Mouse (Mus musculus) testis, adult 2 months (tissue): Measurements from ENCODE around the gene Olfr76. TPM values are rescaled to one million over a fixed set of nuclear protein-coding genes. Genes with fewer than 3 reads are reported as not detected.
"Not testable (repeated sequence)": the region's sequence is repeated elsewhere in the genome, so short reads cannot be mapped to it uniquely, and the experiment has no call there.

Source experiments
- H3K27ac ChIP-seq: fragments of 200-500 bp; 2 replicates; pipeline ENCODE4 v1.5.1; 2012; ENCODE audit warnings: low read depth, low read length; ENCODE audit not compliant: control insufficient read depth, insufficient read depth
- H3K27me3 ChIP-seq: fragments of 200-500 bp; 2 replicates; pipeline ENCODE4 v1.6.1; 2012; ENCODE audit warnings: mild to moderate bottlenecking, low read length, moderate library complexity; ENCODE audit not compliant: control insufficient read depth, insufficient read depth
- H3K36me3 ChIP-seq: fragments of 200-500 bp; 2 replicates; pipeline ENCODE4 v1.6.1; 2012; ENCODE audit warnings: mild to moderate bottlenecking, low read length; ENCODE audit not compliant: control insufficient read depth, insufficient read depth
- H3K4me1 ChIP-seq: fragments of 200-500 bp; 2 replicates; pipeline ENCODE4 v1.6.1; 2012; ENCODE audit warnings: low read length; ENCODE audit not compliant: control insufficient read depth, insufficient read depth
- H3K4me3 ChIP-seq: fragments of 200-500 bp; 2 replicates; pipeline ENCODE4 v1.5.1; 2012; ENCODE audit warnings: low read depth, mild to moderate bottlenecking, low read length, moderate library complexity, mixed read lengths; ENCODE audit not compliant: control insufficient read depth
- CTCF ChIP-seq: fragments of 200-500 bp; IDR thresholded peaks from 2 replicates; pipeline ENCODE4 v1.5.1; 2012; ENCODE audit warnings: low read depth, mild to moderate bottlenecking, inconsistent platforms, low read length, moderate library complexity; ENCODE audit not compliant: control insufficient read depth, insufficient read depth, insufficient replicate concordance
- POLR2A ChIP-seq: fragments of 200-500 bp; IDR thresholded peaks from 2 replicates; pipeline ENCODE4 v1.6.1; 2012; ENCODE audit warnings: low read depth, mild to moderate bottlenecking, inconsistent platforms, low read length, moderate library complexity; ENCODE audit not compliant: control insufficient read depth
- polyA plus RNA-seq: library from polyadenylated mRNA; depleted of rRNA; stranded (reverse); fragments of >200 nt; gene quantifications from 2 replicates; pipeline ENCODE4 v1.2.3, GENCODE M21; 2012; rRNA removed

Olfr76 gene
- polyA plus RNA-seq: 0.10 and 0.16 TPM in 2 replicates

DNA sequence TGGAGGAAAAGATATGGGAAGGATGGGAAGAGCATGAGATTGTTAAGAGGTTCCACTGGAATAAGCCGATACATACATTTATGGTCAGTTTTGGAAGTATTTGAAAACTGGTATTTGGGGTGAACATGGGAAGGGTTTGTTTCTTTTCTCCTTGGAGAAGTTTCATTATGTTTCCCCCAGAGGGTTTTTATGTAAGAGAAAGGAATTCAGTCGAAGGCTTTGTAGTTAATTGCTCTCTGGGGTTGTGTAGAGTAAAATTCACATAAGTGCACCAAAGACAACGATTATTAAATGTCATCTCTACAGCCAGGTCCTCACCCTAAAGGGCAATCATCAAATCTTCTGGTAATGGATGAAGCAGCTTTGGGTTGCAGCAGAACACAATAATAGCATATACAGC is at the start of gene Olfr76:
Gene Olfr76 (minus strand): TSS at position 101 of the 400 bp plus-strand sequence.
- H3K4me1 ChIP-seq: no peaks in the 10 kb centered on the region
- no peak for TF ChIP-seq CTCF
- TF ChIP-seq POLR2A: no peak

GRCm38 (mm10) chr19:12170062-12170599 is 47.1 kb upstream of the Olfr76 start, which contains the start of gene Olfr1555-ps1:
TSS of gene Olfr1555-ps1 (minus strand) at chr19:12170112.
- H3K36me3 ChIP-seq, H3K4me1 ChIP-seq, H3K27ac ChIP-seq, H3K4me3 ChIP-seq, H3K27me3 ChIP-seq: not testable (repeated sequence)

More for the DNA sequence above, at the start of gene Olfr76:
- Histone ChIP-seq H3K4me3 (no peak within 1 kb of the TSS), H3K27me3 (no peaks in the 10 kb centered on the region), H3K27ac (no peak within 1 kb of the TSS), H3K36me3 (no peaks in the 10 kb centered on the region)

GRCm38 (mm10) chr19:12145452-12145851 is 22.4 kb upstream of the Olfr76 start:
- H3K4me1 ChIP-seq: no peaks in the 10 kb centered on the region
- no peaks in the 10 kb centered on the region for H3K36me3 ChIP-seq
- no peaks in the 10 kb centered on the region for H3K27me3 ChIP-seq
- H3K27ac ChIP-seq: no peak overlapping the region
- TF ChIP-seq CTCF (no peak), POLR2A (no peak)
- H3K4me3 ChIP-seq: no peak overlapping the region

GRCm38 (mm10) chr19:12143356-12143755 is 20.4 kb upstream of the Olfr76 start:
- Histone ChIP-seq H3K27ac (no peak overlapping the region), H3K27me3 (no peaks in the 10 kb centered on the region), H3K4me3 (no peak overlapping the region), H3K4me1 (no peaks in the 10 kb centered on the region), H3K36me3 (no peaks in the 10 kb centered on the region)
- TF ChIP-seq POLR2A (no peak), CTCF (no peak)

DNA sequence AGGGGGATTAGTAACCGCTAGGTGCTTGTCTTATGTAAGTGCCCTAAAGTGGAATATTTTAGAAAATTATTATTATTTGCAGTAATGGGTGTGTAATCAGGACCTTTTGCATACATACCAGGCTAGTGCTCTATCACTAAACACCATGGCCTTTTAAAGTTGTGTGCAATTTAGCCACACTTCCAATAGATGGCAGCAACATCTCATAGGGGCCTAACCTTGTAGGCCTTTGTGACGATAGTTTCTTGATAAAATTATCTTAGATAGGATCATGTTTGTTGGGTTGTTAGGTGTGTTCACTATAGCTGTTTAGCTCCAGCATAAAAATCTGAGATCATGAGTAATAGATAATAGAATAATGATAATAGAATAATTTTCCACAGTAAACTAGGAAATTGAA is 11.3 kb upstream of the Olfr76 start:
- TF ChIP-seq POLR2A (no peak), CTCF (no peak)

GRCm38 (mm10) chr19:12116464-12116863 is 6.5 kb downstream of the Olfr76 start:
- Histone ChIP-seq H3K27me3 (no peaks in the 10 kb centered on the region), H3K4me3 (no peak overlapping the region)

More for the DNA sequence above, 11.3 kb upstream of the Olfr76 start:
- H3K4me3 ChIP-seq: no peak overlapping the region
- H3K4me1 ChIP-seq: no peaks in the 10 kb centered on the region
- no peaks in the 10 kb centered on the region for H3K36me3 ChIP-seq
- H3K27me3 ChIP-seq: no peaks in the 10 kb centered on the region
- H3K27ac ChIP-seq: no peak overlapping the region

DNA sequence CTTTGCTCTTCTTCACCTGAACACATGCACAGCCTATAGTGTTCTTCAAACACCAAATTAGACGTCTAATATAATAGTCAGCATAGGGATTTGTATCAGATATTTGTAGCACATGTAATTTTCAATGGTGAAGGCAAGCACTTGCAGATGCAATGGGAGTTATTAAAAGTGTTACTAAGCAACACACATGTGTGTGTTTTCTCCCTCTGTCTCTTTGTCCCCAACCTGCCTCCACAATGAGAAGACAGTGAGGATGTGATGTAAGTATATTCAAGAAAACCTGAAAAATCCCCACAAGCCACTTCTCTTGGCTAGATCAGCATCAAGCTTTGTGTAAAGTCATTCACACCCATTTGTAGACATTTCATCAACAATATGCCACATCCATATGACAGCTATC is 7.2 kb downstream of the Olfr76 start, which contains the start of gene Olfr1428:
Gene Olfr1428 (minus strand): TSS at position 101 of the 400 bp plus-strand sequence.
- Histone ChIP-seq H3K4me3 (no peak within 1 kb of the TSS), H3K27ac (no peak within 1 kb of the TSS), H3K4me1 (no peaks in the 10 kb centered on the region), H3K36me3 (no peaks in the 10 kb centered on the region), H3K27me3 (no peaks in the 10 kb centered on the region)
- TF ChIP-seq CTCF (no peak), POLR2A (no peak)

More at GRCm38 (mm10) chr19:12116464-12116863, 6.5 kb downstream of the Olfr76 start:
- no peak overlapping the region for H3K27ac ChIP-seq
- H3K4me1 ChIP-seq: no peaks in the 10 kb centered on the region
- TF ChIP-seq CTCF (no peak), POLR2A (no peak)
- H3K36me3 ChIP-seq: no peaks in the 10 kb centered on the region

DNA sequence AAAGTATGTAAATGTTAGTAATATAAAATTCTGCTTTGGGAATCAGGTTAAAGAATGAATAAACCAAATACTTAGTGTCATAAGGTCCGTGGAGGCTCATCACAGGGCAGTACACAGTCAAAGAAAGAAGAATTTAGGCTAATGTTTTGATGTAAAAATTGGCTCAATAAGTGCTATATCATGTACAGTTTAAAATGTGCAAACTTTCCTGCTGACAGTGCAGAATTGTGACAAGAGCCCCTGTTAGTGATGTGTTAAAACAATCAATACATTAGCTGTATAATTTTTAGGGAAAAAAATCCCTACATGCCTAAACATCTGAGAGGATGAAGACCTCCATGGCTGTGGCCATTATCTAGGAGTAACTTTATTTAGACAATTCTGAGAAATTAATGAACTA is 9.2 kb downstream of the Olfr76 start:
- no peaks in the 10 kb centered on the region for H3K4me1 ChIP-seq
- H3K27ac ChIP-seq: no peak overlapping the region
- no peaks in the 10 kb centered on the region for H3K27me3 ChIP-seq
- TF ChIP-seq CTCF: no peak
- TF ChIP-seq POLR2A: no peak
- no peak overlapping the region for H3K4me3 ChIP-seq
- H3K36me3 ChIP-seq: no peaks in the 10 kb centered on the region
